8 mouse cellular contexts compared by ENCODE assay signal in genomic region chr2:157366762-157367161, GRCm38 (mm10). TPM values are rescaled to one million over a fixed set of nuclear protein-coding genes. Genes with fewer than 3 reads are reported as not detected.
DNase-seq lines count a peak whose midpoint lies in the region; ATAC-seq and TF ChIP-seq lines count a peak whose summit lies in the region.

No protein-coding gene starts in this region.

- ATAC-seq in forebrain, embryonic 12.5 days (ENCODE audit: low FRiP score): no peak
- no peak for ATAC-seq in limb, embryonic 13.5 days (ENCODE audit: low FRiP score, low read depth)
- ATAC-seq in neural tube, embryonic 13.5 days (ENCODE audit: low read depth): no peak
- ATAC-seq in megakaryocyte-erythroid progenitor cell, adult 5-6 weeks (replicated peaks; ENCODE audit: low FRiP score, low TSS enrichment, poor library complexity, severe bottlenecking): no peak

- H3K27ac ChIP-seq in layer of hippocampus, adult 2 months: peak overlapping the region; percentile 95
- H3K27ac ChIP-seq in forebrain, embryonic 12.5 days: no peak overlapping the region
- no peak overlapping the region for H3K27ac ChIP-seq in limb, embryonic 13.5 days
- peak overlapping the region; percentile 90; the same call in 1 of the 2 replicates for H3K27ac ChIP-seq in neural tube, embryonic 13.5 days (replicated peaks)

- H3K9ac ChIP-seq in forebrain, embryonic 12.5 days: peak overlapping the region; percentile 77; the same call in 1 of the 2 replicates
- H3K9ac ChIP-seq in limb, embryonic 13.5 days: no peak overlapping the region; the same call in 1 of the 2 replicates
- no peak overlapping the region for H3K9ac ChIP-seq in neural tube, embryonic 13.5 days

- peak overlapping the region; percentile 97 for H3K4me3 ChIP-seq in layer of hippocampus, adult 2 months
- H3K4me3 ChIP-seq in forebrain, embryonic 12.5 days (replicated peaks): peak overlapping the region; percentile 74; the same call in 1 of the 2 replicates
- peak overlapping the region; percentile 74 for H3K4me3 ChIP-seq in limb, embryonic 13.5 days
- H3K4me3 ChIP-seq in neural tube, embryonic 13.5 days: peak overlapping the region; percentile 69

- no peak for DNase-seq in layer of hippocampus, adult 2 months (ENCODE audit: low spot score in 2 of 2)
- no peak for DNase-seq in layer of hippocampus, postnatal 25 days (ENCODE audit: extremely low spot score in 1 of 2, low spot score in 1 of 2)
- no peak for DNase-seq in adrenal gland, adult 2 months
- no peak for DNase-seq in gastrocnemius, adult 18-20 months (ENCODE audit: low spot score)

- no peaks in the 10 kb centered on the region for H3K27me3 ChIP-seq in forebrain, embryonic 12.5 days
- H3K27me3 ChIP-seq in limb, embryonic 13.5 days: no peaks in the 10 kb centered on the region
- no peaks in the 10 kb centered on the region for H3K27me3 ChIP-seq in neural tube, embryonic 13.5 days

- 86% methylated on average over 9 of the region's 9 CpGs for WGBS in forebrain, embryonic 12.5 days
- WGBS in limb, embryonic 13.5 days: 85% methylated on average over 9 of the region's 9 CpGs
- 87% methylated on average over 9 of the region's 9 CpGs for WGBS in neural tube, embryonic 13.5 days

- peaks cover 20% of the 10 kb centered on the region for H3K4me1 ChIP-seq in forebrain, embryonic 12.5 days
- H3K4me1 ChIP-seq in limb, embryonic 13.5 days: peaks cover 20% of the 10 kb centered on the region
- H3K4me1 ChIP-seq in neural tube, embryonic 13.5 days (replicated peaks): peaks cover 28% of the 10 kb centered on the region

- no peaks in the 10 kb centered on the region for H3K9me3 ChIP-seq in forebrain, embryonic 12.5 days
- H3K9me3 ChIP-seq in limb, embryonic 13.5 days: no peaks in the 10 kb centered on the region
- H3K9me3 ChIP-seq in neural tube, embryonic 13.5 days: no peaks in the 10 kb centered on the region

- H3K4me2 ChIP-seq in forebrain, embryonic 12.5 days: peak overlapping the region; percentile 86
- peak overlapping the region; percentile 83 for H3K4me2 ChIP-seq in limb, embryonic 13.5 days (replicated peaks)
- H3K4me2 ChIP-seq in neural tube, embryonic 13.5 days: peak overlapping the region; percentile 95

- H3K36me3 ChIP-seq in forebrain, embryonic 12.5 days (replicated peaks): no peaks in the 10 kb centered on the region; the same call in 1 of the 2 replicates
- H3K36me3 ChIP-seq in limb, embryonic 13.5 days: 0 out of 2 replicates have a peak, but pooled peaks cover 4% of the 10 kb centered on the region
- H3K36me3 ChIP-seq in neural tube, embryonic 13.5 days: no peaks in the 10 kb centered on the region

- no peak for TF ChIP-seq CTCF in layer of hippocampus, adult 2 months (conservative IDR thresholded peaks at IDR 0.05)

RNA-seq across cellular contexts. Expression of gene Manbal, which starts 0.6 kb away (rescaled TPM):
- total RNA-seq in layer of hippocampus, adult 2 months (2021): 10 to 100 TPM; 52.0 to 55.7 TPM
- total RNA-seq in layer of hippocampus, postnatal 25 days (2021): 10 to 100 TPM; 61.3 to 66.5 TPM
- 68.8 and 69.4 TPM in 2 replicates for polyA plus RNA-seq in forebrain, embryonic 12.5 days (2016; fragmentation: Nextera tagmentation; extraction: Ambion mirVana)
- polyA plus RNA-seq in limb, embryonic 13.5 days (2015; fragmentation: Nextera tagmentation; extraction: Ambion mirVana): 93.8 and 104 TPM in 2 replicates
- polyA plus RNA-seq in neural tube, embryonic 13.5 days (2015; fragmentation: Nextera tagmentation; extraction: Ambion mirVana): 77.6 and 89.9 TPM in 2 replicates
- 10 to 100 TPM; 31.0 to 37.6 TPM for total RNA-seq in adrenal gland, adult 2 months (2021)
- 85.8 and 87.4 TPM in 2 replicates for polyA plus RNA-seq in adrenal gland, adult 2 months (2012; rRNA removed)
- 27.2 and 33.9 TPM in 2 replicates for total RNA-seq in megakaryocyte-erythroid progenitor cell, adult 5-6 weeks (2014; fragmentation: Nextera tagmentation)
- total RNA-seq in megakaryocyte-erythroid progenitor cell, adult 5-6 weeks (2017): 8.6 and 17.3 TPM in 2 replicates
- 10 to 100 TPM; 15.2 to 15.9 TPM for total RNA-seq in gastrocnemius, adult 18-20 months (2021)

RNA-seq across cellular contexts. Expression of gene Ghrh, which starts 19.5 kb away (rescaled TPM):
- not detected for total RNA-seq in layer of hippocampus, adult 2 months (2021)
- under 1 TPM in 1 of 2 experiments, not detected in 1; 0.59 TPM for total RNA-seq in layer of hippocampus, postnatal 25 days (2021)
- polyA plus RNA-seq in forebrain, embryonic 12.5 days (2016; fragmentation: Nextera tagmentation; extraction: Ambion mirVana): 1.00 and 2.2 TPM in 2 replicates
- 0.57 TPM in 1 of 2 replicates, not detected in the other for polyA plus RNA-seq in limb, embryonic 13.5 days (2015; fragmentation: Nextera tagmentation; extraction: Ambion mirVana)
- 0.57 and 0.68 TPM in 2 replicates for polyA plus RNA-seq in neural tube, embryonic 13.5 days (2015; fragmentation: Nextera tagmentation; extraction: Ambion mirVana)
- not detected for total RNA-seq in adrenal gland, adult 2 months (2021)
- polyA plus RNA-seq in adrenal gland, adult 2 months (2012; rRNA removed): not detected in 2 replicates
- total RNA-seq in megakaryocyte-erythroid progenitor cell, adult 5-6 weeks (2014; fragmentation: Nextera tagmentation): not detected in 2 replicates
- total RNA-seq in megakaryocyte-erythroid progenitor cell, adult 5-6 weeks (2017): not detected in 2 replicates
- not detected for total RNA-seq in gastrocnemius, adult 18-20 months (2021)

RNA-seq across cellular contexts. Expression of gene Src, which starts 51.5 kb away (rescaled TPM):
- total RNA-seq in layer of hippocampus, adult 2 months (2021): 100 to 1,000 TPM; 150 to 156 TPM
- total RNA-seq in layer of hippocampus, postnatal 25 days (2021): 100 to 1,000 TPM; 144 to 147 TPM
- 35.1 and 38.0 TPM in 2 replicates for polyA plus RNA-seq in forebrain, embryonic 12.5 days (2016; fragmentation: Nextera tagmentation; extraction: Ambion mirVana)
- polyA plus RNA-seq in limb, embryonic 13.5 days (2015; fragmentation: Nextera tagmentation; extraction: Ambion mirVana): 20.8 and 22.4 TPM in 2 replicates
- 32.0 and 32.5 TPM in 2 replicates for polyA plus RNA-seq in neural tube, embryonic 13.5 days (2015; fragmentation: Nextera tagmentation; extraction: Ambion mirVana)
- total RNA-seq in adrenal gland, adult 2 months (2021): 10 to 100 TPM; 12.6 to 22.7 TPM
- 28.4 and 29.4 TPM in 2 replicates for polyA plus RNA-seq in adrenal gland, adult 2 months (2012; rRNA removed)
- 0.42 TPM in 1 of 2 replicates, not detected in the other for total RNA-seq in megakaryocyte-erythroid progenitor cell, adult 5-6 weeks (2014; fragmentation: Nextera tagmentation)
- total RNA-seq in megakaryocyte-erythroid progenitor cell, adult 5-6 weeks (2017): 0.75 and 1.3 TPM in 2 replicates
- total RNA-seq in gastrocnemius, adult 18-20 months (2021): 1 to 10 TPM; 2.8 to 3.0 TPM

Comparison
In these comparisons a context has a peak if more than half of its experiments do, and no peak if none do; other contexts are left out.
1. H3K27ac ChIP-seq: peak in layer of hippocampus, adult 2 months (single experiment) and neural tube, embryonic 13.5 days (single experiment); none in forebrain, embryonic 12.5 days (single experiment) and limb, embryonic 13.5 days (single experiment).
2. RNA of gene Src, which starts 51.5 kb away (total RNA-seq): 150 to 156 TPM in layer of hippocampus, adult 2 months and 144 to 147 TPM in layer of hippocampus, postnatal 25 days; 12.6 to 22.7 TPM in adrenal gland, adult 2 months, 2.8 to 3.0 TPM in gastrocnemius, adult 18-20 months and 0.42 to 1.3 TPM in megakaryocyte-erythroid progenitor cell, adult 5-6 weeks; every median in the first group is over 4 times any median in the second.
3. Peak in every context shown above with its lines, with median percentiles within 50 percentile points of each other: H3K4me3 ChIP-seq and H3K4me2 ChIP-seq.